Mouse (Mus musculus) kidney, embryonic 15.5 days (tissue): ENCODE data around the gene Usp47. TPM values are rescaled to one million over a fixed set of nuclear protein-coding genes. Genes with fewer than 3 reads are reported as not detected.

Experiments
- ATAC-seq: fragments of 200-750 bp; cut with Nextera tagmentation; replicated peaks from 2 replicates; pipeline ENCODE4 v1.8.0; 2017; ENCODE audit warnings: moderate TSS enrichment; ENCODE audit not compliant: low FRiP score
- H3K27ac ChIP-seq: fragments of 300-500 bp; sonication (generic); 2 replicates; pipeline ENCODE4 v1.5.1; 2015; ENCODE audit warnings: mild to moderate bottlenecking, inconsistent platforms
- H3K27me3 ChIP-seq: fragments of 300-500 bp; sonication (generic); 2 replicates; pipeline ENCODE4 v1.6.1; 2015; ENCODE audit warnings: inconsistent platforms
- H3K36me3 ChIP-seq: fragments of 300-500 bp; sonication (generic); 2 replicates; pipeline ENCODE4 v1.6.1; 2015; ENCODE audit warnings: inconsistent platforms
- H3K4me1 ChIP-seq: fragments of 300-500 bp; sonication (generic); 2 replicates; pipeline ENCODE4 v1.6.1; 2015; ENCODE audit warnings: inconsistent platforms
- H3K4me2 ChIP-seq: fragments of 300-500 bp; sonication (generic); 2 replicates; pipeline ENCODE4 v1.6.1; 2015; ENCODE audit warnings: moderate library complexity, mild to moderate bottlenecking, inconsistent platforms
- H3K4me3 ChIP-seq: fragments of 300-500 bp; sonication (generic); replicated peaks from 2 replicates; pipeline ENCODE4 v1.5.1; 2015; ENCODE audit warnings: mild to moderate bottlenecking, inconsistent platforms
- H3K9ac ChIP-seq: fragments of 300-500 bp; sonication (generic); 2 replicates; pipeline ENCODE4 v1.6.1; 2015; ENCODE audit warnings: mild to moderate bottlenecking, inconsistent platforms
- H3K9me3 ChIP-seq: fragments of 300-500 bp; sonication (generic); replicated peaks from 2 replicates; pipeline ENCODE4 v1.6.1; 2016; ENCODE audit warnings: inconsistent platforms
- WGBS: fragments of 180-500 bp; shearing (Covaris S2); methylation state at CpG from one replicate; pipeline ENCODE4 v1.1.7; 2015; ENCODE audit warnings: mixed read lengths; 5-methylcytosine and 5-hydroxymethylcytosine counted together
- polyA plus RNA-seq: library from polyadenylated mRNA; unstranded; fragments of >200 nt; fragmentation: Nextera tagmentation; extraction: Ambion mirVana; gene quantifications from 2 replicates; pipeline ENCODE4 v1.2.1, GENCODE M21; 2015

Gene Usp47
- polyA plus RNA-seq, 1 experiment from 2014 or later: 62.0 TPM

DNA sequence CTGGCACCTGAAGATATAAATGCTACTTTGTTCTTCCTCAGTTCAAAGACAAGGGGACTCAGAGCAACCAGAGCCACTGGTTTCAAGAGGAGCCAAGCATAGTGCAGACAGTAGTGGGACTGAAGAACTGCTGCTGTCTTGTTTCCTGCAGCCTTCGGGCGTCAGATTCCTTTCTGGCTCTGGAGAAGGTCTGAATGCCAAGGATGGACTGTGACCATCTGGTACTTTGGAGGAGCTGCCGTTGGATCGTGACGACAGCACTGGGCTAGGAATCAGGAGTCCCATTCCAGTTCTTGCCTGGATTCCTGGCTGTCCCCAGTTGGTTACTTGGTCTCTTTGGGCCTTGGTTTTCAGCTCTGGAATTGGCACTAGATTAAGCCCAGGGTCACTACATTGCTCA lies 11.2 kb upstream of the Usp47 start:
- Histone ChIP-seq H3K27me3 (no peaks in the 10 kb centered on the region), H3K4me2 (no peak overlapping the region), H3K9ac (no peak overlapping the region), H3K9me3 (no peaks in the 10 kb centered on the region), H3K4me1 (0 out of 2 replicates have a peak, but pooled peaks cover 3% of the 10 kb centered on the region), H3K4me3 (no peak overlapping the region), H3K36me3 (no peaks in the 10 kb centered on the region), H3K27ac (no peak overlapping the region)
- ATAC-seq: no peak
- WGBS: 35% methylated on average over 5 of the region's 5 CpGs

DNA sequence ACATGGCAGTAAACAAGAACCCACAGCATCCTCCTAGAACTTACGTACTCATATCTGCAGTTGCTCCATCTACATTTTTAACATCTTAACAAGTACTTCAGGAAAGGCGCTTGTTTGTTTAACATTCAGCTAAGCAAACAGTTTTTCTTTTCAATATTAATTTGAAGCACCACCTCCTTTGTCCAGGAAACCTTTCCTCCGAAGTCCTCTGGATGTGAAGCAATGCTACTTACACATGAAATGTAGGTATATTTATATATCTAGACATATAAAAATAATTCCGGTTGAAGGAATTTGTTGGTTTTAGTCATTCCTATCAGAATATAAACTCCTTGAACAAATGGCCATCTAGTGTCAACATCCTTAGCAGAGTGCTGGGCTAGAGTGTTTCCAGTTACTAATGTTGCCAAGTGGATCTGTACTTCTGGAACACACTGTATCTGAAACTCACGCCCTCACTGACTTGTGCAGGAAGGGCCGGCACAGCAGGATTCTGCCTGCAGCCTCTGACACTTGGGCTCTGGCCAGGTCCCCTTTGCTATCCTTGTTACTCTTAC lies 10.6 kb upstream of the Usp47 start:
- no peak overlapping the region for H3K27ac ChIP-seq

GRCm38 (mm10) chr7:112014148-112014547 lies 9.2 kb upstream of the Usp47 start:
- Histone ChIP-seq H3K9ac (no peak overlapping the region), H3K27me3 (no peaks in the 10 kb centered on the region), H3K4me3 (no peak overlapping the region), H3K4me1 (0 out of 2 replicates have a peak, but pooled peaks cover 3% of the 10 kb centered on the region), H3K36me3 (no peaks in the 10 kb centered on the region), H3K9me3 (no peaks in the 10 kb centered on the region), H3K4me2 (no peak overlapping the region), H3K27ac (no peak overlapping the region)
- ATAC-seq: no peak
- 44% methylated on average over 2 of the region's 2 CpGs for WGBS

More for the DNA sequence above, 10.6 kb upstream of the Usp47 start:
- ATAC-seq: no peak
- Histone ChIP-seq H3K9ac (no peak overlapping the region), H3K9me3 (no peaks in the 10 kb centered on the region), H3K27me3 (no peaks in the 10 kb centered on the region), H3K4me1 (0 out of 2 replicates have a peak, but pooled peaks cover 3% of the 10 kb centered on the region), H3K4me3 (no peak overlapping the region), H3K36me3 (no peaks in the 10 kb centered on the region), H3K4me2 (no peak overlapping the region)
- WGBS: 84% methylated on average over 6 of the region's 6 CpGs

DNA sequence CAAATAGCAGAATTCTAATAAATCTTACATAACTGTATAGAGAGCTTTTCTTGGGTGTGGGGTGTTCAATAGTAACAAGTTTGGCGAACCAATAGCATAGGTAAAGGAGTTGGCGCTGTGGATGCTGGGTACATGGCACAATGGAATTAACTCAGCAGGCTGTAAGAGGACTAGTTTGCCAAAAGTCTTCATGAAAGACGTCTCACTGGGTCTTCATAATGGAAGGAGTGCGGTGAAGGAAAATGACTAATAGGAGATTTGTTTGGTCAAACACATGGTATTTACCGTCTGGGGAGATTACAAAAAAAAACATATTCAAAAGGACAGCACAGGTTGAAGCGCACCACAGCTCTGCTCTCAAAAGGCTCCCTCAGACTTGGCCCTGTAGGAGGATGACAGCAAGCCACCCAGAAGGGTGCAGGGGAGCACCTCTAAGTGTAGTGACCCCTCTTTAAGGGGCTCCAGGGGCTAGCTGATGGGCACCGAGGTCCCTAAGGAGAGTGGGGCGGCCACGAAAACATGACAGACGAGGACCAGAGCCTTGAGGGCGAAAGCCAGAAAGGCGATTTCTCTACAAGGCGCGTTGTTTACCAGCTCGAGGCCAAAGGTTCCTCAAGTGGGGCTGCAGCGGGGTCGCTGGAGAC lies 676 bp upstream of the Usp47 start:
- Histone ChIP-seq H3K27me3 (no peaks in the 10 kb centered on the region), H3K9me3 (no peaks in the 10 kb centered on the region), H3K27ac (peak overlapping the region; percentile 97), H3K9ac (peak overlapping the region; percentile 99), H3K4me2 (peak overlapping the region; percentile 70), H3K4me1 (peaks cover 36% of the 10 kb centered on the region), H3K36me3 (no peaks in the 10 kb centered on the region), H3K4me3 (peak overlapping the region; percentile 93)
- peak; percentile 31 for ATAC-seq
- WGBS: 20% methylated on average over 17 of the region's 17 CpGs

- Histone ChIP-seq H3K9ac (peak overlapping the region; percentile 99), H3K36me3 (no peaks in the 10 kb centered on the region), H3K27ac (peak overlapping the region; percentile 97), H3K4me2 (peak overlapping the region; percentile 70), H3K4me1 (peaks cover 47% of the 10 kb centered on the region), H3K9me3 (no peaks in the 10 kb centered on the region), H3K4me3 (peak overlapping the region; percentile 93), H3K27me3 (no peaks in the 10 kb centered on the region)
- peak; percentile 80 for ATAC-seq
- WGBS: under 1% methylated on average over 58 of the region's 58 CpGs
Observed at GRCm38 (mm10) chr7:112023601-112024445, 519 bp downstream of the Usp47 start.

GRCm38 (mm10) chr7:112024446-112024730 lies 1.1 kb downstream of the Usp47 start:
- H3K4me2 ChIP-seq: peak overlapping the region; percentile 70
- H3K27ac ChIP-seq: peak overlapping the region; percentile 97
- H3K4me1 ChIP-seq: peaks cover 52% of the 10 kb centered on the region
- H3K9ac ChIP-seq: peak overlapping the region; percentile 99
- H3K9me3 ChIP-seq: no peaks in the 10 kb centered on the region
- peak overlapping the region; percentile 93 for H3K4me3 ChIP-seq
- H3K36me3 ChIP-seq: no peaks in the 10 kb centered on the region
- no peak for ATAC-seq
- 17% methylated on average over 7 of the region's 7 CpGs for WGBS
- H3K27me3 ChIP-seq: no peaks in the 10 kb centered on the region

GRCm38 (mm10) chr7:112024856-112025255 lies 1.6 kb downstream of the Usp47 start:
- H3K27me3 ChIP-seq: no peaks in the 10 kb centered on the region
- 0 out of 2 replicates have a peak overlapping the region, but pooled peaks have one; percentile 4 for H3K27ac ChIP-seq
- peaks cover 55% of the 10 kb centered on the region for H3K4me1 ChIP-seq
- 4% methylated on average over 5 of the region's 5 CpGs for WGBS
- H3K4me3 ChIP-seq: peak overlapping the region; percentile 93
- peak overlapping the region; percentile 99 for H3K9ac ChIP-seq
- ATAC-seq: no peak
- peak overlapping the region; percentile 70 for H3K4me2 ChIP-seq
- H3K36me3 ChIP-seq: no peaks in the 10 kb centered on the region
- no peaks in the 10 kb centered on the region for H3K9me3 ChIP-seq

- Histone ChIP-seq H3K36me3 (no peaks in the 10 kb centered on the region), H3K9ac (no peak overlapping the region), H3K9me3 (no peaks in the 10 kb centered on the region), H3K4me3 (no peak overlapping the region), H3K27ac (no peak overlapping the region), H3K4me1 (peaks cover 39% of the 10 kb centered on the region), H3K27me3 (no peaks in the 10 kb centered on the region), H3K4me2 (no peak overlapping the region)
- 87% methylated on average over 1 of the region's 1 CpGs for WGBS
- ATAC-seq: no peak
Observed at GRCm38 (mm10) chr7:112030594-112030993, 7.3 kb downstream of the Usp47 start.

DNA sequence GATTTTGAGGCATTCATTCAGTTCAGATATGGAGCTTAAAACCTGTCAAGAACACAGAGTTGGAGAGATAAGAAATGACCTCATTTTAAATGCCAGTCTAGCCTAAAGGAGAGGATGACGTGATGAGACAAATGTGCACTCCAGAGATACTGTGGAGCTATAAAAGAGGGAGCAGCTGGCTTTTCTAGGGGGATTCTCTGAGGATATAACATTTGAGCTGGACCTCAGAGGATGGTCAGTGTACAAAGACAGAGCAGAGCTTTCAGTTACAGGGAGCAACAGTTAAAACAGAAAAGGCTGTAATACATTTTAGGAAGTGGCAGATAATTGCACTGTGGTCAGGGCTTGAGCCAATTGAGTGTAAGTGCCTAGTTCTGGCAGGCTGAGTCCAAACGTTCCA lies 12.5 kb downstream of the Usp47 start:
- H3K9me3 ChIP-seq: no peaks in the 10 kb centered on the region
- H3K27ac ChIP-seq: no peak overlapping the region
- H3K27me3 ChIP-seq: no peaks in the 10 kb centered on the region
- H3K4me2 ChIP-seq: no peak overlapping the region
- H3K4me3 ChIP-seq: no peak overlapping the region
- ATAC-seq: no peak
- peaks cover 4% of the 10 kb centered on the region for H3K4me1 ChIP-seq
- H3K9ac ChIP-seq: no peak overlapping the region
- no peaks in the 10 kb centered on the region for H3K36me3 ChIP-seq
- WGBS: 11% methylated on average over 2 of the region's 2 CpGs

DNA sequence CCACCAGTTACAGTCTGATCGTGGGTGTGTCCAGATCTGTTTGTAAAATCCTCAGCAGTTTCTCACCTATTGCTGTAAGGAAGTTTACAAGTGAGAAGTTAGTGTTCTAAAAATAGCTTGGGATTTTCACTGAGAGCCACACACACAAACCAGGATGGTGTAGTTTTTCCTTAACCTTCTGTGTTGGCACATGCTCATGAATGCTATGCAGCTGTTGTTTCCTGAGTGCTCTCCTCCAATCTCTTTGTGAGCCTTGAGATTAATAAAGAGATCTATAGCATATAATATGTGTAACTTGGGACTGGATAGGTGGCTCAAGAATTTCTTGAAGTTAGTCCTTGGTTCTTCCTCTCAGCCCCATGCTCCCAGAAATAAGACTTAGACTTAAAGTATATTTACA lies 13.3 kb downstream of the Usp47 start:
- Histone ChIP-seq H3K4me1 (peaks cover 4% of the 10 kb centered on the region), H3K27ac (no peak overlapping the region), H3K27me3 (no peaks in the 10 kb centered on the region), H3K36me3 (no peaks in the 10 kb centered on the region), H3K9ac (no peak overlapping the region), H3K4me3 (no peak overlapping the region), H3K9me3 (no peaks in the 10 kb centered on the region), H3K4me2 (no peak overlapping the region)
- no peak for ATAC-seq
- 85% methylated on average over 1 of the region's 1 CpGs for WGBS

GRCm38 (mm10) chr7:112040271-112040670 lies 17.0 kb downstream of the Usp47 start:
- no peak overlapping the region for H3K4me2 ChIP-seq
- H3K27me3 ChIP-seq: no peaks in the 10 kb centered on the region
- H3K9ac ChIP-seq: no peak overlapping the region
- no peaks in the 10 kb centered on the region for H3K36me3 ChIP-seq
- no peaks in the 10 kb centered on the region for H3K9me3 ChIP-seq
- ATAC-seq: no peak
- no peak overlapping the region for H3K27ac ChIP-seq
- peaks cover 4% of the 10 kb centered on the region; the same call in 1 of the 2 replicates for H3K4me1 ChIP-seq
- no peak overlapping the region for H3K4me3 ChIP-seq

DNA sequence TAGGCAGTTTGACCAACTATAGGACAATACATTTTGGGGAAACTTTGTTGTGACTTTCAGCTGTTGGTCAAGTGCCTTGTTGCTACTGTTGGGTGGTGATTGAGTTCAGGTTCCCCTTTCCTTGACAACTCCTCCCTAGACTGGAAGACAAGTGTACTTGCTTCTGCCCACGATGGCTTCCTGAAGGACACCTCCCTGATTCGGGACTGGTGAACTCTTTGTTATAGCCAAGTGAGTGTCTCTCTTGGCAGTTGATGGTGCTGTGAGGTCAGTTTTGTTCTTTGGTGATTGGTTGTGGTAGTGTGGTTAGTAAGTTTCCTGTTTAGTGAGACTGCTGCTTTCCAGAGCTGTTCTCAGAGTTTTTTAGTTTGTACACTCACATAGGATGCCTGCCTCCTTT lies 19.5 kb downstream of the Usp47 start:
- H3K4me3 ChIP-seq: no peak overlapping the region
- H3K36me3 ChIP-seq: no peaks in the 10 kb centered on the region
- H3K9ac ChIP-seq: no peak overlapping the region
- ATAC-seq: no peak
- peaks cover 4% of the 10 kb centered on the region; the same call in 1 of the 2 replicates for H3K4me1 ChIP-seq
- 56% methylated on average over 2 of the region's 2 CpGs for WGBS
- no peak overlapping the region for H3K4me2 ChIP-seq
- H3K27me3 ChIP-seq: no peaks in the 10 kb centered on the region
- H3K9me3 ChIP-seq: no peaks in the 10 kb centered on the region
- no peak overlapping the region for H3K27ac ChIP-seq
